14 mouse cellular contexts compared by ENCODE assay signal in the genomic region with DNA sequence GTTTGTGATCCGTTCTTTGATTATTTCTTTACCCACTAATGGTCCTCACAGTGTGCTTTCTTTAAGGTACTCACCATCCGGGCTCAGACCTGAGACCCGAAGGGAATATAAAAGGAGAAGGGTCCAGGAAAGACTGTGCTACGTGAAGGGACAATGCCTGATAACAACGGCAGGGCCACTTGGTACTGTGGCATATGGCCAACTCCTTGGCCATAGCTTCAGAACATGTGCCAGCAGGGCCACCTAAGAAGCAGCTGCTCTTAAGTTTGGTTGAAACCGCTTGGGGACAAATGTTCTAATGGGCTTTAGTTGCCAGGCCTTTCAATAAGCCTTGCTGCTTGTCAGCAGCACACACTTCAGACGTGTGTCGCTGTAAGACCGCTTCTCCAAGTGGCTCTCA.
DNase-seq lines count a peak whose midpoint lies in the region; ATAC-seq and TF ChIP-seq lines count a peak whose summit lies in the region.
"Had no signal": no experiment of that assay in that cellular context is flagged by ENCODE, and none has a peak within 500 bp of the region (broad histone marks: within the 10 kb centered on the region; RNA-seq: fewer than 3 reads in every experiment).

No protein-coding gene starts in this region.

- TF ChIP-seq EP300 in stomach, postnatal 0 days (optimal IDR thresholded peaks at IDR 0.05): no peak
- TF ChIP-seq EP300 in liver, postnatal 0 days (IDR thresholded peaks at IDR 0.05; ENCODE audit: low read depth): no peak

- H3K27ac ChIP-seq in stomach, embryonic 15.5 days: no peak overlapping the region
- H3K27ac ChIP-seq in stomach, postnatal 0 days (replicated peaks): no peak overlapping the region
- H3K27ac ChIP-seq in liver, postnatal 0 days (ENCODE audit: low read depth): no peak overlapping the region
- H3K27ac ChIP-seq: heart, embryonic 13.5 days; kidney, postnatal 0 days had no signal

- H3K9ac ChIP-seq in stomach, embryonic 15.5 days: no peak overlapping the region
- no peak overlapping the region for H3K9ac ChIP-seq in stomach, postnatal 0 days (ENCODE audit: low read length)
- no peak overlapping the region for H3K9ac ChIP-seq in liver, postnatal 0 days (replicated peaks)

- ATAC-seq in stomach, embryonic 15.5 days (ENCODE audit: insufficient read depth, low FRiP score, low read depth): no peak
- ATAC-seq in stomach, postnatal 0 days (ENCODE audit: low FRiP score, low TSS enrichment): no peak
- ATAC-seq in liver, postnatal 0 days: no peak
- ATAC-seq: activated CD4-positive, CD25-positive, alpha-beta regulatory T cell, adult 4 months had no signal

- peak; percentile 2 for DNase-seq in cerebellum, adult 9-10 months
- DNase-seq in cerebellum, adult 11 months: no peak
- DNase-seq in heart, adult 11 months: peak; percentile 85
- no peak for DNase-seq in heart, postnatal 25 days (ENCODE audit: low spot score)
- DNase-seq in stomach, postnatal 0 days (ENCODE audit: low spot score): no peak
- no peak for DNase-seq in liver, postnatal 0 days
- DNase-seq in gastrocnemius, adult 18-20 months (ENCODE audit: low spot score): no peak
- DNase-seq: lung, adult 2 months had no signal

- H3K9me3 ChIP-seq in stomach, embryonic 15.5 days: no peaks in the 10 kb centered on the region
- H3K9me3 ChIP-seq in stomach, postnatal 0 days (ENCODE audit: control insufficient read depth, low read length): no peaks in the 10 kb centered on the region
- no peaks in the 10 kb centered on the region for H3K9me3 ChIP-seq in liver, postnatal 0 days (ENCODE audit: low read length)
- H3K9me3 ChIP-seq: G1E; heart, embryonic 13.5 days had no signal

- intact Hi-C loops in heart, postnatal 25 days (cut with DNase I): loop anchor here (2.0 kb wide), 1 partner anchor 156 kb away; no protein-coding TSS in a partner anchor

- H3K4me1 ChIP-seq in stomach, embryonic 15.5 days: peaks cover 2% of the 10 kb centered on the region; the same call in 1 of the 2 replicates
- 0 out of 2 replicates have a peak, but pooled peaks cover 2% of the 10 kb centered on the region for H3K4me1 ChIP-seq in stomach, postnatal 0 days (replicated peaks; ENCODE audit: control insufficient read depth, insufficient read depth)
- H3K4me1 ChIP-seq in liver, postnatal 0 days (ENCODE audit: insufficient read depth): no peaks in the 10 kb centered on the region

- H3K4me2 ChIP-seq in stomach, embryonic 15.5 days: 0 out of 2 replicates have a peak overlapping the region, but pooled peaks have one; percentile 40
- H3K4me2 ChIP-seq in stomach, postnatal 0 days (replicated peaks; ENCODE audit: low read depth): no peak overlapping the region
- H3K4me2 ChIP-seq in liver, postnatal 0 days (ENCODE audit: low read depth, low read length): no peak overlapping the region
- H3K4me2 ChIP-seq: liver, embryonic 11.5 days had no signal

- H3K4me3 ChIP-seq in stomach, embryonic 15.5 days (replicated peaks): no peak overlapping the region
- no peak overlapping the region for H3K4me3 ChIP-seq in stomach, postnatal 0 days (ENCODE audit: low read depth, low read length)
- H3K4me3 ChIP-seq in liver, postnatal 0 days (ENCODE audit: low read depth, low read length): no peak overlapping the region

- WGBS in stomach, embryonic 15.5 days: 86% methylated on average over 9 of the region's 9 CpGs
- 80% methylated on average over 9 of the region's 9 CpGs for WGBS in stomach, postnatal 0 days
- 74% methylated on average over 9 of the region's 9 CpGs for whole genome bisulfite sequencing in liver, postnatal 0 days (ENCODE audit: insufficient replicate concordance)

- no peaks in the 10 kb centered on the region for H3K36me3 ChIP-seq in stomach, embryonic 15.5 days
- H3K36me3 ChIP-seq in stomach, postnatal 0 days (ENCODE audit: control insufficient read depth, insufficient read depth, low read length): no peaks in the 10 kb centered on the region
- H3K36me3 ChIP-seq in liver, postnatal 0 days (replicated peaks; ENCODE audit: insufficient read depth, low read length): no peaks in the 10 kb centered on the region
- H3K36me3 ChIP-seq: G1E; heart, embryonic 13.5 days had no signal

- no peak for TF ChIP-seq CTCF in stomach, postnatal 0 days (IDR thresholded peaks at IDR 0.05; ENCODE audit: low read depth)
- no peak for TF ChIP-seq CTCF in liver, postnatal 0 days (IDR thresholded peaks at IDR 0.05; ENCODE audit: low read depth)

- no peaks in the 10 kb centered on the region for H3K27me3 ChIP-seq in stomach, embryonic 15.5 days (replicated peaks)
- H3K27me3 ChIP-seq in stomach, postnatal 0 days (ENCODE audit: control insufficient read depth, insufficient read depth, low read length): no peaks in the 10 kb centered on the region
- H3K27me3 ChIP-seq in liver, postnatal 0 days (ENCODE audit: insufficient read depth, low read length): no peaks in the 10 kb centered on the region
- H3K27me3 ChIP-seq: heart, embryonic 13.5 days had no signal

Comparison
In these comparisons a context has a peak if more than half of its experiments do, and no peak if none do; other contexts are left out.
1. DNase-seq: peak in cerebellum, adult 9-10 months (single experiment) and heart, adult 11 months (single experiment); none in cerebellum, adult 11 months (single experiment), heart, postnatal 25 days (single experiment), stomach, postnatal 0 days (single experiment), liver, postnatal 0 days (single experiment) and gastrocnemius, adult 18-20 months (single experiment).